Mouse (Mus musculus) Muller cell, postnatal 12 days (primary cell): ENCODE measurements around the gene Prelid1.

Experiments used
- DNase-seq: peaks from one replicate; pipeline ENCODE4 v3.0.0-alpha.2; 2015; ENCODE audit errors: inconsistent ontology term

Prelid1 gene

GRCm38 (mm10) chr13:55319931-55320533 lies at the start of gene Prelid1:
Gene Prelid1, plus strand, starts transcription at chr13:55320500.
- no peak for DNase-seq

- DNase-seq, result no peak
Measured at GRCm38 (mm10) chr13:55277203-55277602, 43.1 kb upstream of the Prelid1 start.

- no peak for DNase-seq
Measured at GRCm38 (mm10) chr13:55277646-55278045, 42.7 kb upstream of the Prelid1 start.

GRCm38 (mm10) chr13:55288854-55289253 lies 31.4 kb upstream of the Prelid1 start:
- DNase-seq, result no peak

GRCm38 (mm10) chr13:55296760-55297159 lies 23.5 kb upstream of the Prelid1 start:
- DNase-seq, result no peak

- no peak for DNase-seq
Measured at GRCm38 (mm10) chr13:55300913-55301312, 19.4 kb upstream of the Prelid1 start.

- DNase-seq, result no peak
Measured at GRCm38 (mm10) chr13:55312028-55312630, 8.2 kb upstream of the Prelid1 start.

- no peak for DNase-seq
Measured at GRCm38 (mm10) chr13:55313051-55313450, 7.2 kb upstream of the Prelid1 start.

GRCm38 (mm10) chr13:55314891-55315412 lies 5.3 kb upstream of the Prelid1 start:
- no peak for DNase-seq

GRCm38 (mm10) chr13:55318351-55318750 lies 1.9 kb upstream of the Prelid1 start:
- no peak for DNase-seq

- DNase-seq, result peak; percentile 89
Measured at GRCm38 (mm10) chr13:55321434-55322129, 1.3 kb downstream of the Prelid1 start, which contains the start of gene Rab24. Gene Rab24, minus strand, starts transcription at chr13:55321946.

- DNase-seq, result peak; percentile 53
Measured at GRCm38 (mm10) chr13:55322130-55322825, 2.0 kb downstream of the Prelid1 start.

- no peak for DNase-seq
Measured at GRCm38 (mm10) chr13:55325596-55325995, 5.3 kb downstream of the Prelid1 start.

GRCm38 (mm10) chr13:55327169-55327568 lies 6.9 kb downstream of the Prelid1 start:
- no peak for DNase-seq

GRCm38 (mm10) chr13:55327633-55328032 lies 7.3 kb downstream of the Prelid1 start:
- peak; percentile 94 for DNase-seq

GRCm38 (mm10) chr13:55328171-55328570 lies 7.9 kb downstream of the Prelid1 start:
- peak; percentile 7 for DNase-seq

- no peak for DNase-seq
Measured at GRCm38 (mm10) chr13:55328641-55329040, 8.3 kb downstream of the Prelid1 start.

- no peak for DNase-seq
Measured at GRCm38 (mm10) chr13:55329109-55329682, 8.9 kb downstream of the Prelid1 start.

- DNase-seq, result peak; percentile 95
Measured at GRCm38 (mm10) chr13:55329683-55330566, 9.6 kb downstream of the Prelid1 start, which contains the start of gene Mxd3. Gene Mxd3, minus strand, starts transcription at chr13:55329823.

GRCm38 (mm10) chr13:55330567-55331400 lies 10.5 kb downstream of the Prelid1 start:
- DNase-seq, result no peak
